Mouse (Mus musculus): ENCODE results near the gene Cabp7.

The Cabp7 gene

DNA sequence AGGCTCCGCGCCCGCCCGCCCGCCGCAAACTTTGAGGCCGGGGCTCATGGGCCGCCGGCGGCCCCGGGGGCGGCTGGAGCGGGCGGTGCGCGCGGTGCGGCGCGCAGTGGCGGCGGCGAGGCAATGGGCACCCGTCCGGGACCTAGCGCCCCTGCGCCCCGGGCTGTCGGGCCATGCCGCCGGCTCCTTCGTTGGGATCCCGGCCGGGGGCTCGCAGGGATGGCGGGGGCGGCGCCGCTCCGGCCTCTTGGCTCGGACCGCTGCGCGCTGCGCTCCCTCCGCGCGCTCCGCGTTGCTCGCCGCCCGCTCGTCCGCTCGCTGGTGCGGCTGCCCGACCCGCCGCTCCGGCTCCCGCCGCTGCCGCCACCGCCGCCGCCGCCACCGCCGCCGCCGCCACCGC is at the start of gene Cabp7:
Cabp7 (minus strand) TSS at position 46 of the 400 bp plus-strand sequence.
- DNase-seq (ENCODE audit: low read depth, low spot score), result no peak

DNA sequence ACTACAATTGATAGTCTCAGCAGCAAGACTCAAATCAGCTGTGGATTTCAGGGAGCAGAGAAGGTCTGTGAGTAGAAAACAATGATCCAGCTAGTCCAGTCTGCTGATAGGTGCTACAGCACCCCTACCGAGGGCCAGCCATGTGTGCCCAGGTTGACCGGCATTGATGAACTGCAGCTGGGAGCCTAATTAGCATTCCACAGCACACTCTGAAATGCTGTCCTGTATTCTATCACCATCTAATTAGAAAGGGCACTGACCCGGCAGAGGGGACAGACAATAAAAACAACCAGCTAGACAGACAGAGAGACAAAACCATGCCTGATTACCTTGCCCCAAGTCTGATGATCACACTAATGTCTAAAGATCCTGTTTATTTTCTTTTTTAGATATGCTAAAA is 46.4 kb upstream of the Cabp7 start:
- no peak for DNase-seq (ENCODE audit: low read depth, low spot score)

- no peak for DNase-seq (ENCODE audit: low read depth, low spot score)
These were observed 45.0 kb upstream of the Cabp7 start for GRCm38 (mm10) chr11:4791549-4791948.

GRCm38 (mm10) chr11:4789691-4790090 is 43.1 kb upstream of the Cabp7 start:
- no peak for DNase-seq (ENCODE audit: low read depth, low spot score)

- no peak for DNase-seq (ENCODE audit: low read depth, low spot score)
These were observed 38.1 kb upstream of the Cabp7 start for GRCm38 (mm10) chr11:4784629-4785142.

DNA sequence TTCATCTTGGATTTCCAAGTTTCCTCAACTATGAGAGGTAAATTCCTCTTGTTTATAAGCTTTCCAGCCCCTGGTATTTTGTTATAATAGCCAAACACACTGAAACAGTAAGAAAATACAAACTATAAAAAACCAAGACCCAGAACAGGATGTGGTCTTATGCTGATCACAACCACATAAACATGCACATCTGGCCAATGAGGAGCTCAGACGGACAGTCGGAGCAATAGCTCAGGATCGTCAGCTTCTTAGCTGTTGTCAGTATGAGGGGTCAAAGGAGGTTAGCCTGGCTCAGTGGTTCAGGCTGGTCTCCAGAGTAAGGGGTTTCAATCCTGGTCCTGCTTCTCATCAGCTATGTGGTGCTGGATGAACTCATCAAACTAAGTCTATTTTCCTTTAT is 36.5 kb upstream of the Cabp7 start:
- no peak for DNase-seq (ENCODE audit: low read depth, low spot score)

GRCm38 (mm10) chr11:4780927-4781326 is 34.3 kb upstream of the Cabp7 start:
- DNase-seq (ENCODE audit: low read depth, low spot score), result no peak

DNA sequence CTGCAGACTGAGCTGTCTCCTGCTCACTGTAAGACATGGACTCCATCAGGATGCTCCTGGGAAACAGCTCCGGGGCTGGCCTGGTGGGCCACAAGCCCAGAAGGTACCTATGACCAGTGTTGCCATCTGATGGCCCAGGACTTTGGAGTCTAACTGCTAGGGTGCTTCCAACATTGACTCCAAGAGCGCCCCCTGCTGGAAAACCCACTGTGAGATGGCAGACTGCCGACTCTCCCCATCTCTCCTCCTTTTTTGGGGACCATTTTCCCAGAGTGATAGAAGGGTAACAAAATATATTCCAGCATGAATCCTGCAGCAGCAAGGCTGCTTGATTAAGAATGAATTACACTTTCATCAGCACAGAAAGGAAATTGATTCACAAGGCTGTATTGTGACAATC is 26.3 kb upstream of the Cabp7 start:
- peak; percentile 38 for DNase-seq (ENCODE audit: low read depth, low spot score)

DNA sequence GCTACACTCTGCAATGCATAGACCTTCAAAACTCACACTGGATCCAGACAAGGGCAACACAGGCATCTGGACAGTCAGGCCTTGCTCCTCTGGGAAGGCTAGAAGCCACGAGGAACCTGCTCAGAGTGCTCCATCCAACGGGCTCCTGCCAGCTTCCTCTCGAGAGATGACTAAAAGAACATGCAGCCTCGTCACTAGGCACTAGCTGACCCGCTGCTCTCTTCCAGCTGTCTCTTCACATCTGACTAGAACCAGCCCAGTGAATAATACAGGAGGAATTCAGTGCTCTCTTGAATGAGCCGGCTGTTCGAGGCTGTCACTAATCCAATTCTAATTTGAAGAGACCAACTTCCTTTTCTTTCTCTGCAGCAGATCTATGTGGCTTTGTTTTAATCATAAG is 25.2 kb upstream of the Cabp7 start:
- no peak for DNase-seq (ENCODE audit: low read depth, low spot score)

DNA sequence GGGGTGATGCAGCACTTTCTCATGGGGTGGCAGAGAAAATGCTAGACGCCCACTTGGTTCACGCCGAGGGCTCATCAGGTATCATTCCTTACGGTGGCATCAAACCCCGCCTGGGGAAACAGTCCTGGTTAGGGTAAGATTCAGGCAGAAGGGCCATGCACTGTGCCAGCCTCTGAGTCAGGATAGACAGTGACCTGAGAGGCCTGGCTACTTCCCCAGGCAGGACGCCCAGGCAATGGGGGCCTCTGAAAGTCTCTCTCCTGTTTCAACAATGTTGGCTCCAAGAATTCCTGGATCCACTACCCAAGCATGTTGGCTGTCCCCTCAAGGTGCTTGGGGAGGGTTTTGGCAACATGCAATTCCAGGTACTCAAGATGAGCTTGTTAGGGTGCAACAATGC is 23.3 kb upstream of the Cabp7 start:
- no peak for DNase-seq (ENCODE audit: low read depth, low spot score)

GRCm38 (mm10) chr11:4769293-4769692 is 22.7 kb upstream of the Cabp7 start:
- no peak for DNase-seq (ENCODE audit: low read depth, low spot score)

- DNase-seq (ENCODE audit: low read depth, low spot score), result no peak
These were observed 21.8 kb upstream of the Cabp7 start for GRCm38 (mm10) chr11:4768399-4768798.

- no peak for DNase-seq (ENCODE audit: low read depth, low spot score)
These were observed 17.9 kb upstream of the Cabp7 start for GRCm38 (mm10) chr11:4764476-4764875.

GRCm38 (mm10) chr11:4763631-4764030 is 17.1 kb upstream of the Cabp7 start:
- DNase-seq (ENCODE audit: low read depth, low spot score), result no peak

DNA sequence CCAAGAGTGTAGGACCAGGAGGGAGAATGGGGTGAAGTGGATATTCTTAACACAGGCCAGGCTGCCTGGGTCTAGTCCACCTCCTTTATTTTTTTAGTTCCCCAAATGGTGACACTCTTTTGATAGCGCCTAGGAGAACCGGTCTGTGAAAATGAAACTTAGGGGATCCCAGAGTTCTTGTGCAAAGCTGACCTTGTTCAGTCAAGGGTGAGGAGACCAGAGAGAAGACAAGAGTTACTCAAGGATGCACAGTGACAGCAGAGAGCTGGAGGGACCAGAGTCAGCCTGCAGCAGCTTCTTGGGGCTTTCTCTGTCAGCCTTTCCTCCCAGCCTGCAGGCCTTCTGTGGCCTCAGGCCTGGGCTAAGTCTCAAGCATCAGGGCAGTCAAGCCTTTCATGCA is 15.9 kb upstream of the Cabp7 start:
- no peak for DNase-seq (ENCODE audit: low read depth, low spot score)

DNA sequence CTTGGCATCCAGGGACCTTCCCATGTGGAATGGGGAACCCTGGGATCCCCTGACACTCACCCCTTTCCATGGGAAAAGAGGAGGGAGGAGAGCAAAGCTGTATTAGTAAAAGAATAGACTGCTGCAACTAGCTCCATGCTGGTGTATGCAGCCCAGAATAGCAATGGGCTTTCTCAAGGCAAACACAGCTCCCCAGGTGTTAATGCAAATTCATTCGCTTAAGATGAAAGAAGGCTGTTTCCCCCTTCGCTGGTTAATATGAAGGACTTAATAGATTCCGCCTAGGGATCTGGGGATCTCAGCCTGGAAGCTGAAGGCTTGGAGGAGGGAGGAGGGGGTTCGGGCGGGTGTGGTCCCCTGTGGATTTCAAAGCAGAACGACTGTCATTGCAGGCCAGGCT is 15.4 kb upstream of the Cabp7 start:
- no peak for DNase-seq (ENCODE audit: low read depth, low spot score)

GRCm38 (mm10) chr11:4760438-4760837 is 13.9 kb upstream of the Cabp7 start:
- no peak for DNase-seq (ENCODE audit: low read depth, low spot score)

DNA sequence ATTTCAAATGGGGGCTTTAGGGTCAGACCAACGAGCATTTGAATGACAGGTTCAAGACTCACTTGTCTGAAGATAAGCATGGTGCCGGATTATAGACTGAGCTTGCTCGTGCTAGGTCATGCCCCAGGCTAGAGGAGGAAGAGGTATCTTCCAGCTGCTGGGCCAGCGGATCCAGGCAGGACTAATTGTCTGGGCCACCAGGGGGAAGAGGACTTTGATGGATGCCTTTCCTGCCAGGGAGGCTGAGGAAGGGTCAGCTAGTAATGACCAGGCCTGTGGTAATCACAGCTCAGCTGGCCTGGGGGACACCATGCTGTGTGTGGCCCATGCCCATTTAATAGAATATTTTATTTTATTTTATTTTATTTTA is 11.2 kb upstream of the Cabp7 start:
- DNase-seq (ENCODE audit: low read depth, low spot score), result no peak

- no peak for DNase-seq (ENCODE audit: low read depth, low spot score)
These were observed 10.6 kb upstream of the Cabp7 start for GRCm38 (mm10) chr11:4756984-4757788.

DNA sequence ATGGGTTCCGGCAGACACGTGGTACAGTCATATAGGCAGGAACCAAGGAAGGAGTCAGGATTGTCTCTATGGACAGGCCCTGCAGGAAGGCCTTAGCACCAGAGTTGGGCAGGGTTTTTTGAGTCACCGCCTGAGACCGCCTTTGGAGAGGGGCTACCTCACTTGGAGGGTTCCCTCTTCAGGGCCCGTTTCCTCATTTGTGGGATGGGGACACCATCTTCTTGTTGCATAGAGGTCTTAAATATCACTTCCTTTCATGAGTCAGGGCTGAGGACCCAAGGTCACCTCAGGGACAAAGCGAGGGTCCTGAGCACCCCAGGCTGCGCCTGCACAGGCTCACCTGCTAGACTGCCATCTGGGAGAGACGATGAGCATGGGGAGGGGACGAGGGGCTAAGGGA is 9.9 kb upstream of the Cabp7 start:
- no peak for DNase-seq (ENCODE audit: low read depth, low spot score)

GRCm38 (mm10) chr11:4754867-4755266 is 8.3 kb upstream of the Cabp7 start:
- no peak for DNase-seq (ENCODE audit: low read depth, low spot score)

- DNase-seq (ENCODE audit: low read depth, low spot score), result no peak
These were observed 7.5 kb upstream of the Cabp7 start for GRCm38 (mm10) chr11:4754036-4754435.

DNA sequence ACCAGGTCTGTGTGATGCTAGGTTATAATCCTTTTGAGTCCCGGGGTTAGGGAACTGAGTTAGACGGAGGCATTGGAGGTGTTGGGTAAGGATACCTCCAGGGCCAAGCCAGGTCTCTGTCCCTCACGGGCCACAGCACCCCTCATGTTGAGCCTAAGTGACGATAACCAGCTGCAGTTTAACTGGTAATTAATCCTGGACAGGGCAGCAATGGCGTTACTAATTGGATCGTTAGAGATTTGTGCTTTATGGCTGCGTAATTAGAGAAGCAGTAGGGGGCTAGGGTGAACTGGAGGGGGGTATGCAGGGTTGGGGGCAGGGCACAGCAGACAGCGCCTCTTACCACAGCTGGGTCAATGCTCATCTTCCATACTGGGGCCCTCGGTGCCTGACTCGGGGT is 6.3 kb upstream of the Cabp7 start:
- DNase-seq (ENCODE audit: low read depth, low spot score), result no peak

DNA sequence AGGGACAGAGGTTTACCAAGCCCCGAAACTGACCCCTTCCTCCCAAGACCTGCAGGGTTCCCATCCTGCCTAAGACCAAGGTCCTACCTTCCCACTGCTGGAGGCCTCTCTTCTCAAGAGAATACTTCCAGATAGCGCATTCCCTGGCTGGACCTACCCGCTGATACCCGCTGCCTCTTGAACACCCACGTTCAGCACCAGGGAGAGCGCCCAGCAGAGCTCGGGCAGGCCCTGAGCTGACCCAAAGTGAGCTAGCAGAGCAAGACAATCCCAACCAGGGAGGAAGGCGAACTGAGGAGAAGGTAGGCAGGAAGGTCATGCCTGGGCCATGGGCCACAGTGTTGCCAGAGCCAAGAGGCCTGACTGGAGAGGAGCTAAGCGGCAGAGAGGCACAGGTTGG is 3.7 kb upstream of the Cabp7 start:
- no peak for DNase-seq (ENCODE audit: low read depth, low spot score)

Measured in WW6 (cell line).